In the genomic region with DNA sequence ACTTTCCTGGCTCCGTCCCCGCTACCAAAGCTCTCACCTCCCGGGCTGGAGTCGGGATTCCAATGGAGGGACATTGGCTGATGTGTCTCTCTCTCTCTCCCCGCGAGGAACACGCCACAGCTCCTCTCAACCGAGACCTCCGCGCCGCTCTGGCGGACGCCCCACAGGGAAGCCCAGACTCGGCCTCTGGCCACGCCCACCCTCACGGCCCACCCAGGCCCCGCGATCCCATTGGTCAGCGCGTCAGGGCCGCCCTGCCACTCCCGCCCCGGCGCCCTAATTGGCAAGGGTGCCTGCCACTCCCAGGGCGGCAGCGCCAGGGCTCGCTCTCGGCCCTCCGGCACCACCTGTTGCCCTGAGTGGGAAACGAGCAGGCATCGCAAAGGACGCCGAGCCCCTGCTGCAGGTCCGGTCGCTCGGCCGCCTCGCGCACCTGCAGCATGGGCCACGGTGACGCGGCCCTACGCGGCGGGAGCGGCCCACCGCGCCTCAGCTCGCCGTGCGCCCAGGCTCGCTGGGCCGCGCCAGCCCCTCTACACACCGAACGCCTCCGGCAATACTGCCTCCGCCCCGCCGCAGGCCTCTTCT, we compare ENCODE assay signal across 8 mouse cellular contexts. TPM values are rescaled to one million over a fixed set of nuclear protein-coding genes. Genes with fewer than 3 reads are reported as not detected.
A peak's percentile ranks its signal among the peaks of the same experiment; 100 is the strongest.
DNase-seq lines count a peak whose midpoint lies in the region; ATAC-seq lines count a peak whose summit lies in the region.

No protein-coding gene starts in this region.

- peak; percentile 83 for ATAC-seq in common myeloid progenitor, adult 5-6 weeks (replicated peaks; ENCODE audit: low read depth, poor library complexity, severe bottlenecking)
- ATAC-seq in megakaryocyte progenitor cell, adult 5-6 weeks (replicated peaks; ENCODE audit: poor library complexity), result peak; percentile 81

- peak; percentile 99 for DNase-seq in ZHBTc4 (ENCODE audit: low read depth, low spot score)
- DNase-seq in gastrocnemius, adult 8-10 months (ENCODE audit: low spot score in 2 of 2), result peak; percentile 97 to 98
- peak; percentile 98 for DNase-seq in induced T-regulatory cell, adult 2 months (ENCODE audit: low read depth)
- DNase-seq in left cerebral cortex, adult 9 months (ENCODE audit: low spot score in 2 of 2), result peak; percentile 92 to 97
- peak; percentile 99 for DNase-seq in right cerebral cortex, postnatal 14 days
- peak; percentile 99 for DNase-seq in urinary bladder, postnatal 36 days (ENCODE audit: low spot score in 2 of 2)

RNA-seq across cellular contexts. Expression of gene Arl4a, which starts 0.5 kb away (rescaled TPM):
- total RNA-seq in common myeloid progenitor, adult 5-6 weeks (2017), result 24.9 and 32.4 TPM in 2 replicates
- 10 to 100 TPM; 19.5 to 26.4 (median 25.5) TPM for total RNA-seq in gastrocnemius, adult 8-10 months (2022)
- total RNA-seq in megakaryocyte progenitor cell, adult 5-6 weeks (2015), result 23.4 and 34.0 TPM in 2 replicates
- 11.2 and 18.7 TPM in 2 replicates for total RNA-seq in megakaryocyte progenitor cell, adult 5-6 weeks (2017)

Comparison
In these comparisons a context has a peak if more than half of its experiments do, and no peak if none do; other contexts are left out.
1. Peak in every context shown above with its lines: DNase-seq and ATAC-seq.